Mouse (Mus musculus) thymus, adult 2 months (tissue): ENCODE measurements around the gene Sp9. TPM values are rescaled to one million over a fixed set of nuclear protein-coding genes. Genes with fewer than 3 reads are reported as not detected.

Experiments
- DNase-seq: peaks from one replicate; pipeline ENCODE4 v3.0.0; 2021
- H3K27ac ChIP-seq: fragments of 200-500 bp; 2 replicates; pipeline ENCODE4 v1.5.1; 2012; ENCODE audit warnings: low read length, control low read depth; ENCODE audit not compliant: control insufficient read depth, insufficient read depth
- H3K27me3 ChIP-seq: fragments of 200-500 bp; 2 replicates; pipeline ENCODE4 v1.6.1; 2012; ENCODE audit warnings: mild to moderate bottlenecking, low read length, moderate library complexity, mixed read lengths; ENCODE audit not compliant: control insufficient read depth, insufficient read depth
- H3K36me3 ChIP-seq: fragments of 200-500 bp; 2 replicates; pipeline ENCODE4 v1.6.1; 2012; ENCODE audit warnings: mild to moderate bottlenecking, low read length, moderate library complexity; ENCODE audit not compliant: control insufficient read depth, insufficient read depth
- H3K4me1 ChIP-seq: fragments of 200-500 bp; replicated peaks from 2 replicates; pipeline ENCODE4 v1.6.1; 2012; ENCODE audit warnings: low read length; ENCODE audit not compliant: control insufficient read depth, insufficient read depth
- H3K4me3 ChIP-seq: fragments of 200-500 bp; 2 replicates; pipeline ENCODE4 v1.5.1; 2012; ENCODE audit warnings: mild to moderate bottlenecking, low read length, control low read depth, moderate library complexity; ENCODE audit not compliant: control insufficient read depth, insufficient read depth
- CTCF ChIP-seq: fragments of 200-500 bp; IDR thresholded peaks from 2 replicates; pipeline ENCODE4 v1.5.1; 2012; ENCODE audit warnings: mild to moderate bottlenecking, control low read depth, low read length, moderate library complexity, borderline replicate concordance; ENCODE audit not compliant: control insufficient read depth, poor library complexity, insufficient read depth; ENCODE audit errors: extremely low read depth
- POLR2A ChIP-seq: fragments of 200-500 bp; IDR thresholded peaks from 2 replicates; pipeline ENCODE4 v1.6.1; 2012; ENCODE audit warnings: mild to moderate bottlenecking, low read length, control low read depth, moderate library complexity; ENCODE audit not compliant: control insufficient read depth, poor library complexity, insufficient read depth; ENCODE audit errors: extremely low read depth
- whole genome bisulfite sequencing: fragments of 180-500 bp; shearing (Covaris S2); methylation state at CpG from one replicate; pipeline ENCODE4 v1.1.7; 2018; 5-methylcytosine and 5-hydroxymethylcytosine counted together
- polyA plus RNA-seq: library from polyadenylated mRNA; depleted of rRNA; stranded (reverse); fragments of >200 nt; gene quantifications from 2 replicates; pipeline ENCODE4 v1.2.3, GENCODE M21; 2012

Sp9 gene
- polyA plus RNA-seq, 1 experiment, result not detected

GRCm38 (mm10) chr2:73278131-73278854 is 6.6 kb downstream of the Sp9 start:
- Histone ChIP-seq H3K27ac (no peak overlapping the region), H3K4me3 (no peak overlapping the region), H3K27me3 (peaks cover 38% of the 10 kb centered on the region), H3K4me1 (peaks cover 18% of the 10 kb centered on the region), H3K36me3 (no peaks in the 10 kb centered on the region)
- DNase-seq, result peak; percentile 86
- peak; percentile 86; the same call in 1 of the 2 replicates for TF ChIP-seq CTCF
- TF ChIP-seq POLR2A, result no peak
- WGBS, result 4% methylated on average over 20 of the region's 20 CpGs

- peaks cover 32% of the 10 kb centered on the region for H3K27me3 ChIP-seq
- peaks cover 13% of the 10 kb centered on the region for H3K4me1 ChIP-seq
- WGBS, result 5% methylated on average over 17 of the region's 17 CpGs
- DNase-seq, result no peak
- no peaks in the 10 kb centered on the region for H3K36me3 ChIP-seq
- H3K4me3 ChIP-seq, result no peak overlapping the region
- TF ChIP-seq CTCF (no peak), POLR2A (no peak)
- no peak overlapping the region for H3K27ac ChIP-seq
Measured at GRCm38 (mm10) chr2:73278869-73279268, 7.1 kb downstream of the Sp9 start.

GRCm38 (mm10) chr2:73279271-73280038 is 7.7 kb downstream of the Sp9 start:
- Histone ChIP-seq H3K4me3 (no peak overlapping the region), H3K36me3 (no peaks in the 10 kb centered on the region), H3K4me1 (peaks cover 7% of the 10 kb centered on the region), H3K27me3 (peaks cover 27% of the 10 kb centered on the region), H3K27ac (no peak overlapping the region)
- TF ChIP-seq CTCF (no peak), POLR2A (no peak)
- 8% methylated on average over 31 of the region's 31 CpGs for WGBS
- no peak for DNase-seq

GRCm38 (mm10) chr2:73280356-73281047 is 8.8 kb downstream of the Sp9 start:
- DNase-seq, result no peak
- 11% methylated on average over 33 of the region's 33 CpGs for WGBS
- no peak for TF ChIP-seq CTCF
- no peak for TF ChIP-seq POLR2A
- Histone ChIP-seq H3K4me1 (peaks cover 4% of the 10 kb centered on the region; the same call in 1 of the 2 replicates), H3K27me3 (peaks cover 23% of the 10 kb centered on the region), H3K4me3 (no peak overlapping the region), H3K27ac (no peak overlapping the region), H3K36me3 (0 out of 2 replicates have a peak, but pooled peaks cover 5% of the 10 kb centered on the region)

- 20% methylated on average over 22 of the region's 22 CpGs for WGBS
- no peak overlapping the region for H3K4me3 ChIP-seq
- peaks cover 4% of the 10 kb centered on the region; the same call in 1 of the 2 replicates for H3K4me1 ChIP-seq
- peaks cover 8% of the 10 kb centered on the region; the same call in 1 of the 2 replicates for H3K36me3 ChIP-seq
- H3K27me3 ChIP-seq, result peaks cover 23% of the 10 kb centered on the region
- no peak for TF ChIP-seq CTCF
- TF ChIP-seq POLR2A, result no peak
- no peak overlapping the region for H3K27ac ChIP-seq
- DNase-seq, result no peak
Measured at GRCm38 (mm10) chr2:73281048-73281661, 9.4 kb downstream of the Sp9 start.

- 46% methylated on average over 7 of the region's 7 CpGs for WGBS
- Histone ChIP-seq H3K27me3 (peaks cover 23% of the 10 kb centered on the region), H3K4me1 (peaks cover 4% of the 10 kb centered on the region; the same call in 1 of the 2 replicates), H3K4me3 (no peak overlapping the region), H3K27ac (no peak overlapping the region), H3K36me3 (peaks cover 13% of the 10 kb centered on the region)
- TF ChIP-seq POLR2A (no peak), CTCF (no peak)
- no peak for DNase-seq
Measured at GRCm38 (mm10) chr2:73281707-73282106, 10.0 kb downstream of the Sp9 start.
